Mouse (Mus musculus): ENCODE data around the gene Def6.

GRCm38 (mm10) chr17:28272281-28272680 is 64.7 kb downstream of the Def6 start:
- no peak for TF ChIP-seq POLR2A (IDR thresholded peaks at IDR 0.05; ENCODE audit: insufficient read depth, low read depth, low read length)
- TF ChIP-seq CTCF (IDR thresholded peaks at IDR 0.05; ENCODE audit: insufficient read depth, low read depth, low read length): no peak

Data from olfactory bulb, adult 2 months (tissue).